Mouse (Mus musculus) liver, adult 2 months (tissue): ENCODE data around the gene Tmem212. TPM values are rescaled to one million over a fixed set of nuclear protein-coding genes. Genes with fewer than 3 reads are reported as not detected.

Source experiments
- DNase-seq: peaks from one replicate; pipeline ENCODE4 v3.0.0-alpha.2; 2011; ENCODE audit warnings: low read depth, low spot score; ENCODE audit errors: extremely low read depth
- H3K27ac ChIP-seq: fragments of 200-500 bp; replicated peaks from 2 replicates; pipeline ENCODE4 v1.5.1; 2012; ENCODE audit warnings: low read depth, mild to moderate bottlenecking, control low read depth, inconsistent platforms, low read length; ENCODE audit not compliant: insufficient read depth
- H3K27me3 ChIP-seq: fragments of 200-500 bp; 2 replicates; pipeline ENCODE4 v1.6.1; 2012; ENCODE audit warnings: mild to moderate bottlenecking, moderate library complexity, low read length, inconsistent platforms; ENCODE audit not compliant: control insufficient read depth, insufficient read depth
- H3K36me3 ChIP-seq: fragments of 200-500 bp; 2 replicates; pipeline ENCODE4 v1.6.1; 2012; ENCODE audit warnings: low read length, inconsistent platforms; ENCODE audit not compliant: control insufficient read depth, insufficient read depth
- H3K4me1 ChIP-seq: fragments of 200-500 bp; 2 replicates; pipeline ENCODE4 v1.6.1; 2011; ENCODE audit warnings: low read length; ENCODE audit not compliant: control insufficient read depth, insufficient read depth
- H3K4me3 ChIP-seq: fragments of 200-500 bp; 2 replicates; pipeline ENCODE4 v1.5.1; 2011; ENCODE audit warnings: low read depth, mild to moderate bottlenecking, control low read depth, low read length, moderate library complexity; ENCODE audit not compliant: insufficient read depth
- H3K79me2 ChIP-seq: fragments of 200-500 bp; 2 replicates; pipeline ENCODE4 v1.6.1; 2012; ENCODE audit warnings: inconsistent platforms, mild to moderate bottlenecking, low read length, moderate library complexity; ENCODE audit not compliant: control insufficient read depth, insufficient read depth
- H3K9ac ChIP-seq: fragments of 200-500 bp; 2 replicates; pipeline ENCODE4 v1.6.1; 2012; ENCODE audit warnings: low read depth, mild to moderate bottlenecking, control low read depth, inconsistent platforms, low read length
- CTCF ChIP-seq: fragments of 200-500 bp; IDR thresholded peaks from 2 replicates; pipeline ENCODE4 v1.5.1; 2011; ENCODE audit warnings: low read depth, low read length, control low read depth
- POLR2A ChIP-seq: fragments of 200-500 bp; IDR thresholded peaks from 2 replicates; pipeline ENCODE4 v1.6.1; 2011; ENCODE audit warnings: low read length, control low read depth; ENCODE audit not compliant: insufficient read depth; ENCODE audit errors: extremely low read depth
- WGBS: fragments of 180-500 bp; shearing (Covaris S2); methylation state at CpG from one replicate; pipeline ENCODE4 v1.1.7; 2018; 5-methylcytosine and 5-hydroxymethylcytosine counted together
- polyA plus RNA-seq: library from polyadenylated mRNA; depleted of rRNA; stranded (reverse); fragments of >200 nt; gene quantifications from 2 replicates; pipeline ENCODE4 v1.2.3, GENCODE M21; 2012
- total RNA-seq: library from RNA; depleted of rRNA; stranded (reverse); fragments of >200 nt; gene quantifications from 2 replicates; pipeline ENCODE4 v1.2.3, GENCODE M21; 2014

Tmem212 gene
- total and polyA plus RNA-seq, 2 experiments, result not detected

- no peak overlapping the region for H3K27ac ChIP-seq
- no peak for DNase-seq
- no peaks in the 10 kb centered on the region for H3K27me3 ChIP-seq
- H3K79me2 ChIP-seq, result no peaks in the 10 kb centered on the region
- H3K4me3 ChIP-seq, result no peak overlapping the region
- no peaks in the 10 kb centered on the region for H3K36me3 ChIP-seq
- WGBS, result 81% methylated on average over 6 of the region's 6 CpGs
- H3K4me1 ChIP-seq, result no peaks in the 10 kb centered on the region; the same call in 1 of the 2 replicates
- H3K9ac ChIP-seq, result no peak overlapping the region
- no peak for TF ChIP-seq POLR2A
- TF ChIP-seq CTCF, result no peak
Measured at GRCm38 (mm10) chr3:27881897-27882835, 14.0 kb downstream of the Tmem212 start.

GRCm38 (mm10) chr3:27878854-27879610 is 17.1 kb downstream of the Tmem212 start:
- H3K79me2 ChIP-seq, result no peaks in the 10 kb centered on the region
- H3K36me3 ChIP-seq, result no peaks in the 10 kb centered on the region
- H3K4me3 ChIP-seq, result no peak overlapping the region
- TF ChIP-seq CTCF, result no peak
- TF ChIP-seq POLR2A, result no peak
- DNase-seq, result no peak
- H3K27me3 ChIP-seq, result no peaks in the 10 kb centered on the region
- H3K27ac ChIP-seq, result no peak overlapping the region
- WGBS, result 93% methylated on average over 7 of the region's 7 CpGs
- no peaks in the 10 kb centered on the region; the same call in 1 of the 2 replicates for H3K4me1 ChIP-seq
- no peak overlapping the region for H3K9ac ChIP-seq

GRCm38 (mm10) chr3:27873268-27874073 is 22.7 kb downstream of the Tmem212 start:
- TF ChIP-seq POLR2A (no peak), CTCF (no peak)
- no peak for DNase-seq
- no peaks in the 10 kb centered on the region for H3K36me3 ChIP-seq
- no peak overlapping the region for H3K4me3 ChIP-seq
- no peaks in the 10 kb centered on the region for H3K4me1 ChIP-seq
- H3K27me3 ChIP-seq, result no peaks in the 10 kb centered on the region
- no peaks in the 10 kb centered on the region for H3K79me2 ChIP-seq
- H3K27ac ChIP-seq, result no peak overlapping the region
- 86% methylated on average over 9 of the region's 9 CpGs for WGBS
- H3K9ac ChIP-seq, result no peak overlapping the region

- Histone ChIP-seq H3K36me3 (no peaks in the 10 kb centered on the region), H3K4me1 (no peaks in the 10 kb centered on the region), H3K4me3 (no peak overlapping the region), H3K27ac (no peak overlapping the region), H3K79me2 (no peaks in the 10 kb centered on the region), H3K9ac (no peak overlapping the region), H3K27me3 (no peaks in the 10 kb centered on the region)
- TF ChIP-seq POLR2A (no peak), CTCF (no peak)
- DNase-seq, result no peak
- 97% methylated on average over 4 of the region's 4 CpGs for WGBS
Measured at GRCm38 (mm10) chr3:27872429-27872828, 23.7 kb downstream of the Tmem212 start.

- H3K4me1 ChIP-seq, result no peaks in the 10 kb centered on the region
- H3K79me2 ChIP-seq, result no peaks in the 10 kb centered on the region
- no peaks in the 10 kb centered on the region for H3K27me3 ChIP-seq
- no peaks in the 10 kb centered on the region for H3K36me3 ChIP-seq
- TF ChIP-seq POLR2A (no peak), CTCF (no peak)
- DNase-seq, result no peak
- no peak overlapping the region for H3K27ac ChIP-seq
- H3K4me3 ChIP-seq, result no peak overlapping the region
- H3K9ac ChIP-seq, result no peak overlapping the region
- 97% methylated on average over 3 of the region's 3 CpGs for WGBS
Measured at GRCm38 (mm10) chr3:27871891-27872290, 24.3 kb downstream of the Tmem212 start.
